Mouse (Mus musculus): Measurements from ENCODE around the gene Zfp653.

The Zfp653 gene

DNA sequence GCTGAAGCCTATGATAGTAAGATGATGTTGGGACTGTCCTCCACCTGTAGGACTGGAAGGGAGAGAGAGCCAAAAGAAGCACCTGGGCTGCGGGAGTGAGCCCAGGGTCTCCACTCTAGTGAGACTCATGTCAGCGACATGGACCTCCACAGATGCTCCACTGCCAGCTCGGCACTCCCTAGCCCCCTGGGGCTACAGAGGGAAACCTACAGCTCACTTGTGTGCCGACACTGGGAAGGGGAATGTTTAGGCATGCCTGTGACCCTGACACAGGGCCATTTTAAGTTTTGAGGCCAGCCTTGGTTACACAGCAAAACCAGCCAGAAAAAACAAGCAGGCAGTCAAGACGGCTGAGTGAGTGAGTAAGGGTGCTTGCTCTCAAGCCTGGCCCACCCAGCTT, 4.0 kb downstream of the Zfp653 start:
- no peak for DNase-seq

DNA sequence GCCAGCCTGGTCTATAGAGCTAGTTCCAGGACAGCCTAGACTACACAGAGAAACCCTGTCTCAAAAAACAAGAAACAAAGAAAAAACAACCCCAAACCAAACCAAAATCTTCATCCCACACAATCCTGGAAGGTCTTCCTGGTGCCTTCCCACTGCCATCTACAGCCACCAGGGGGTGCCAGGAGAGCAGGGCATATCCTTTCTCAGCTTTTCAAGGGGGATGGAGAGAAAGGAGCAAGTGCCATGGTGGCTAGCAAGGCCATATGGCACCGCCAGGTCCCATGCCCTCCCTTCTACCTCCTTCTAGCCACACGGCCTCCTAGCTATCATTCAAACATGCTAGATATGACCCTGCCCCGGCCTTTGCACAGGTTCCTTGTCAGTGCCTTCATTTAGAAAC, 4.7 kb downstream of the Zfp653 start:
- DNase-seq, result peak; percentile 63 to 74

DNA sequence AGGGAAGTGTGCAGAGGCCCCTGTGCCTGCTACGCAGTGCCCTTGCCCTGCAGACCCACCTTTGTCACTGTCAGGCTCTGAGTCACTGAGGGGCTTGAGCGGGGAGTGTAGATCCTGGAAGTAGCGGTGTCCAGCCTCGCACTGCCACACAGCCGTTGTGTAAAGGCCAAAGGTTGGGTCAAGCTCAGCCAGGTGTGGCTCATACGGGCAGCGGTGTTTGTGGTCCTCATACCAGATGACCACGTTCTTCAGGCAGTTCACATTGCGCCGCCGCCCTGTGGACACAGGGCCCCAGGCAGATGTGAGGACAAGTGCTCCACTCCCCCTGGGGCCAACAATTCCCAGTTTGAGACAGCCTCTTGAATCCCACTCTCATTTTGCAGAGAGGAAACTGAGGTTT, 5.5 kb downstream of the Zfp653 start:
- DNase-seq, result no peak

DNA sequence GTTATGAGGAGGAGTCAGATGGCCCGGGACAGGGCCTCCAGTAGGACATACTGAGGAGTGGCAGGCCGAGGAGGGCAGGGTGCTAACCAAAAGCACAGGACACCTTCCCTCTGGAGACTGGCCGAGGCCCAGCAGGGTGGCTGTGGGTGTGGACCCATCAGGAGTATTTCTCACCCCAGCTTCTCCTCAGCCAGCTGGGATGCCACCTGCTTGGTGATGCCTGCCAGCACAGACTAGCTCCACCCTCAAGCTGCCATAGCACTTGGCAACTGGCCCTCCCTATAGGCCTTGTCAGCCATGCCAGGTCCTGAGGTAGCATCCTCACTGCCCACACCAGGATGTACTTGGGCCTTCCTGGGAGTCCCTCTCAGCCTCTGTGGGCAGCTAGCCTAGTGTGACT, 6.8 kb downstream of the Zfp653 start:
- peak; percentile 93 to 95 for DNase-seq

DNA sequence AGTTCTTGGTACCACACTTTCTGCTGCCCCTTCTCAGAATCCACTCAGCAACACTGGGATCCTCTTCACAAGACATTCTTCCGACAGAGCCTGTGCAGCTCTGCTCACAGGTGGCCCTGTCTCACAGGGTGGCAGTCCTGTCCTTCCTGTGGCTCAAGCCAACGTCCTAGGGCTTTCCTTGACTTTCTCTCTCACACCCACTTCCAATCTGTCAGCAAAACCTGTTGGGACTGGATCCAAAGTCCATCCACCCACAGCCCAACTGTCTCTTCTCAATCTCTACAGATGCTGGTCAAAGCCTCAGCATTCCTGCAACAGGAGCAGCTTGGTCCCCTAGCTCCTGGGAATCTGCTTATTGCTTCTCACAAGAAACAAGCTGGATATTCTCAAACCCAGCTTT, 9.8 kb downstream of the Zfp653 start:
- peak; percentile 66 to 69 for DNase-seq

DNA sequence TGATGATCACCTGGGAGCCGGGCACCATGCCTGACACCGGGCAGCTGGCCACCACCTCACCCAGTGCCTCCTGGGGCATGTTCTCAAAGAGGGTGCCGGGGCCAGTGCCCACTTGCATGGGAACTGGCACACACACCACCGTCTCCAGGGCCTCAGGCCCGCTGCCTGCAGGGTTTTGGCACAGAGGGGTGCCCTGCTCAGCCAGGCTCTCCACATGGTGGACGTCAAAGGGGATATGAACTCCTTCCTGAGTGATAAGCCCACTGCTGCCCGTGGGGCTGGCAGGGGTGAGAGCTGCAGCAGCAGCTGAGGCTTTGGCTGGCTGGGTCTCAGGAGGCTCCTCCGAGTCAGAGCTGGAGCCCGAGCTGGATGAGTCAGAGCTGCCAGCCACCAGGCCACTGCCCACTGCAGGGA, 13.2 kb downstream of the Zfp653 start:
- peak; percentile 66 to 68 for DNase-seq

DNA sequence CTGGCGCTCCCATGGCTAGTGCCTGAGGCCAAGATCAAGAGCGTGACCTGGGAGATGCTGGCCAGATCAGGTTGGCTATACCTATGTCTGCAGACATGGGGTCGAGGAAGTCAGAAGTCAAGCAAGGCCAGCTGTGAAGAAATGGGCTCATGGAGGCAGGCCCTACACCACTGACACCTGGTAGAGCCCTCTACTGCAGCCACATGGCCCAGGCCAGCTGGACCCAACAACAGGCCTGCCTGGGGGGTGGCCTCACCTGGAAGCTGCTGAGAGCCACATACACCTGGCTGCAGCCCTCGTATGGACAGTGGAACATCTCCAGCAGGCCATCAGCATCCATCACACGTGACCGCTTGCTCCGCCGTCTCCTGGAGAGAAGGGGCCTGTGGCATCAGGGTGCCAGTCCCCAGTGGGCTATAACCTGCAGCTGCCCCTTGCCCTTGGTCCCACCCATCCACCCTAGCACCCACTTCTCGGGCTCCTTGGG, 14.1 kb downstream of the Zfp653 start:
- DNase-seq, result no peak

DNA sequence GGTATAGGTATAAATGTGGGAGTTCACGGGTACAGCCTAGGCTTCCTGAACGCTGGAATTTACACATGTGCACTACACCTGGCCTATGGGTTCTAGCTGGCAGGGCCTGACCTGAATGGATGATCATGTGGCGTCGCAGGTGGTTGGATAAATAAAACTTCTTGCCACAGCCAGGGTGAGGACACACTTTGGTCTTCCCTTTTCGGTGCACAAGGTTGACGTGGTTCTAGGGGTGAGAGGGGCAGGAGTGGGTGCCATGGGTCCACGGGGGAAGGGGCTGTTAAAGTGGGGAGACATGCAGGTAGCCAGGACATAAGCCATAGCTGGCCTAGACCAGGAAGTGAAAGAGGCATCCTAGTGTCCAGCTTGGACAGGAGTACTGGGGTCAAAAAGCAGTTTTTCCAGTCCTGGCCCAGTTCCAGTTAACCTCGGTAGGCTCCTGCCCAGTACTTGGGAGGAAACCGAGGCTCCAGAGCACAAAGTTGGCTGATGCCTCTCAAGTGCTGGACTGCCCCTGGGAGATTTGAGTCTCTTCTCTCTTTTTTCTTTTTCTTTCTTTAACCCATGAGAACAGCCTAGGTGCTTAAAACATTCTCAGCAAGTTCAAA, 14.8 kb downstream of the Zfp653 start:
- DNase-seq, result no peak

DNA sequence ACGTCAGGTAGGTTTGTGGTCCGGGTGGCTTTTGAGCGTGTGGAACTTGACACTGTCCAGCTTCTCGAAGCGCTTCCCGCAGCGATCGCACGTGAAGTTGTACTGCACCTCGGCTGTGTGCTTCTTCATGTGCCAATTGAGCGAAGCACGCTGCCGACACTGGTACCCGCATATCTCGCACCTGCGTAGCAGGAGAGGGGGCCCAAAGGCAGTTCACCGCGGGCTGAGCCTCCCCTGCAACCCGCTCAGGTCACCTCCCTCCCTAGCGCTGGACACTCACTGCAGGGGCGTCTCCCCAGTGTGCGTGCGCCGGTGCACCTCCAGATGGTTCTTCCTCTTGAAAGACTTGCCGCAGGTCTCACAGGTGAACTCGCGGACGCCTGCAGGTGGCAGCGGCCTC, 15.5 kb downstream of the Zfp653 start:
- DNase-seq, result peak in 1 of 2 experiments; percentile 29

DNA sequence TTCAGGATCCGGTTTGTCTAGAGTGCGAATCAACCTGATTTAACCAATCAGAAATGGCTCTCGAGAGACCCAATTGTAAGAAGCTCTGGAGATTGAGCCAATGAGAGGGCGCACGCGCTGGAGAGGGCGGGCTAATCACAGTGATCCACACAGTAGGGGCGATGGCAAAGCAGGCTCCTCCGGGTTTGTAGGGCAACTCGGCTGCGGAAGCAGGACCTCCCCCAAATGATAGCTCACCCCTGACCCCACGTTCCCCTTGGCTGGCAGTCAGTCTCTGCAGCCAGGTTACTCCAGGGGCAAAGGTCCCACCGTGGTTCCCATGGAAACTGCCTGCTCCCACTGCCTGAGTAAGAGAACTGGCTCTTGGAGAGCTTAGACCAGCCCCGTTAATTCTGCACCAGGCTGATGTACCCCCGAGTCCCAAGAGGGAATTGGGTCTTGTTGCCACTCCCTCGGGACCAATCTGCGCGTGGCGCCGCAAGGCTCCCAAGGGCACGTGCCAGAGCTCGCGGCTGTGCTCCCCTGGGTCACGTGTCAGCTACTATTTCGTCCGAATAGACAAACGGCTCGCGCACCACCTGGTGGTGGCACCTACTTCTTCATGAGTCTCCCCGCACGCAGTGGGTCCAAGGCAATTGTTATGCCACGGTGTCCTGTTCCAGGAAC, 16.6 kb downstream of the Zfp653 start:
- peak; percentile 81 to 84 for DNase-seq

DNA sequence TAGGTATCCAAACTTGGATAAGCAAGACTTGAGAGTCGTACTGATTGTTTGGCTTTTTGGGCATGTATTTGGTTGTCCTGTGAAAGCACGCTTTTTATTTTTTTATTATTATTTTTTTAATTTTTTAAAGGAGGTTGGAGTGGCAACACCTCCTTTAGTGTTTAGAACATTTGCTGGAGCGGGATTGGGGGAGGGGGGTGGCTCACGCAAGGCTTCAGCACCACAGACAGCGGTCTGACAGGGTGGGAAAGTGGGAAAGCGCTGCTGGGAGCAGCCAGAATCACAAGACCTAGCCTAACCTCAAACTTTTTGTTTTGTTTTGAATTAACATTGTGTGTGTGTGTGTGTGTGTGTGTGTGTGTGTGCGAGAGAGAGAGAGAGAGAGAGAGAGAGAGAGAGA, 17.5 kb downstream of the Zfp653 start:
- DNase-seq, result no peak

DNA sequence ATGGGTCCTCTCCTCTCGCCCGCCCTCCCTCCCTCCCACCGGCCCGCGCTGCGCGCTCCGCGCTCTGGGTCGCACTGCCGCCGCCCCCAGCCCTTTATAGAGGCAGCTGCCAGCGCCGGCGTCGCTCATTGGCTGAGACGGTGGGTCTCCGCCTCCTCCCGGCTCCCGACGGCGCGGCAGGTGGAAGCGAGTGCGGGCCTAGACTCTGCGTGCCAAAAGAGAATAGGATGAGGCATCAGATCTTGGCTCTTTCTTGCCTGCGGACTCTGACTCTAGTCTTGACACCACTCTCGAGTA, 19.3 kb downstream of the Zfp653 start, which contains the start of gene Elavl3:
Elavl3 (minus strand) TSS at position 66 of the 297 bp plus-strand sequence.
- peak; percentile 88 to 92 for DNase-seq

DNA sequence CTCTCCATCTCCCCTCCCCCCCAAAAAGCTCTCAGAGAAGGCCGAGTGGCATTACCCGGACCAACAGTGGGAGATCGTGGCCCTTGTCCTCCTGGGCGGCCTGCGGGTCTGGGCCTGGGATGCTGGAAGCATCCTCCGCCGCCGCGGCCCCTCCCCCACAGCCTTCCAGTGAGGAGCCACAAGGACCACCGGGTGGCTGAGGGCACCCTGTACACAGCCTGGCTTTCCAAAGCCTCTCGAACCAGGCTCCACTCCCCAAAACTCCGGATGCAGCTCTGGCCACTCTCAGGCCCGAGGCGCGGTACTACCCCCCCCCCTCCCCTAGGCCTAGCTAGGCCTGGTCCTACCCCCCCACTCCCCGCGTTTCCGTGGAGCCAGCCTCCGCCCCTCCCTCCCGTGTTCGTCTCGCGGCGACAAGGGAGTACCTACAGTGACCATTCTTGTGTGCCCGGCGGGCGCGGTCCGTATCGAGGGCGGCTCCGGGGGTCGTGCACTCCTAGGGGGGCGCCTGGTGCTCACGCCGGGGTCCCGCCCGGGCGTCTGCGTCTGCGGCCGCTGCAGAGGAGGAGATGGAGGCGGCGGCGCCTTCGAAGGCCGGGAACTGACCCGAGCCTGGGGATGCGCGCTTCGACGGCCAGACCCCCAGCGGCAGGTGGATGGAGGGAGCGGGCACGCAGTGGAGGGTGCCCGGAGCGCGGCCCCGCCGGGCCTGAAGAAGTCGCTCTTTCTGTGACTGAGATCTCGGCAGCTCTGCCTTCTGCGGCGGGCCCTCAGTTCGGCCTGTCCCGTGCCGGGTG, 19.8 kb downstream of the Zfp653 start:
- DNase-seq, result peak; percentile 53 to 62

DNA sequence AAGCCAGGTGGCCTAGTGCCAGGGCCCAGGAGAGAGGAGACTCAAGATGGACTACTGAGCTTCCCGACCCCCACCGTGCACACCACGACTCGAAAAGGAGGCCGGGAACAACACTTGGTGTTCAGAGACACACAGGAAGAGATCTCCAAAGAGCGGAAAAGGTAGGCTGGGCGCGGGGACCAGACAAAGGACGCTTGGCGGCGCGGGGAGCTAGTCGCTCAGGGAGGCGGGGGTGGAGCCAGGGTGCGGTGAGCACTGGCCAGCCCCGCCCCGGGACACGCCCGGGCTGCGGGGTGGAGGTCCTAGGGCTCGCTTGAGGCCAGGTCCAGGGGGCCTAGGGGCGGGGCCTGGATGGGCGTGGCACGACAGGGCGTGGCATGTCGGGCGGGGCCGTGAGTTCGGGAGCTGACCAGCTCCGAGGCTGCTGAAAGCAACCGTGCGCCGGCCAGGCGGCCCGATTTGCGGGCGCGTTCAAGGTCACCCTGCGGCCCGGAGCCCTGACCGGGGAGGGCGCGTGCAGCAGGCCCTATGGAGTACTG, 20.8 kb downstream of the Zfp653 start:
- DNase-seq, result peak; percentile 77 to 86

DNA sequence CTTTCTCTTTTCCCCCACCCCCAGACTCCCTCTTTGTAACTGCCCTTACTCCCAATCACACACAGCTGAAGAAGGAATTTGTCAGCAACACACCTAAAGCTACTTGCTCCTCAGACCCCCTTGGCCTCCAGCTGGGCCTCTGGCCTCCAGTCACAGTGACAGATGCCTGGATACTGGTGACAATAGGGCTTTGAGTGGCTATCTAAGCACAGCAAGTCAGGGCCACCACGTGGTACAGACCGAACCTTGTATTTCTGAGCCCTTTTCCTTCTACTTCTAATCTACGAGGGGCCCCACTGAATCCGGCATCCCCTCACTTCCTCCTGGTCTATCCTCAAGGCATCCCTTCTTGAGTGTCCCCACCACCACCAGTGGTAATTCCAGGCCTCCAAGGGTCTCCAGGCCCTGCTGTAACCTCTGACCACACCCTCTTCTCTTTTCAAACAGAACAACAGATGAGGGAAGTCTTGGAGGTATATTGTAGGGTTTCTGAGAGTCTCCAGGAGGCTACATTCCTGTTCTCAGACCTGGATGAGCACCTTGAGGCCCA, 21.4 kb downstream of the Zfp653 start:
- peak; percentile 35 to 39 for DNase-seq

DNA sequence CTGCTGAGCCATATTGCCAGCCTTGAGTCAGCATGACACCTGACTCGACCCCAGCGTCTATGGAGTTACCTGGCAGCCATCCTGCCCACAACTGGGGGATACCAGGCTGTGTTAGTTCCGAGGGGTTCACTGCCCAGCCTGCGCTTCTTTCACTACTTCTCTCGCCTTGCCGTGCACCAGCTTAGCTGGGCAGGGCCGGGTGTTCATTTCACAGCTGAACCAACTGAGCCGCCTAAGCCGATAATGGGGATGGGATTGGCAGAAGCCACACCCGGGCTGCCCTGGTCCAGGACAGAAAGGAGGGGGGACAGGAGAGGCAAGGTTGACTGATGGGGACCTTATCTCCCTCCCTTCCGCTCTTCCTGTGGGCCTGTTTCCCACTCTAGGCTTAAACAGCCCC, 21.9 kb downstream of the Zfp653 start:
- DNase-seq, result peak; percentile 25 to 30

DNA sequence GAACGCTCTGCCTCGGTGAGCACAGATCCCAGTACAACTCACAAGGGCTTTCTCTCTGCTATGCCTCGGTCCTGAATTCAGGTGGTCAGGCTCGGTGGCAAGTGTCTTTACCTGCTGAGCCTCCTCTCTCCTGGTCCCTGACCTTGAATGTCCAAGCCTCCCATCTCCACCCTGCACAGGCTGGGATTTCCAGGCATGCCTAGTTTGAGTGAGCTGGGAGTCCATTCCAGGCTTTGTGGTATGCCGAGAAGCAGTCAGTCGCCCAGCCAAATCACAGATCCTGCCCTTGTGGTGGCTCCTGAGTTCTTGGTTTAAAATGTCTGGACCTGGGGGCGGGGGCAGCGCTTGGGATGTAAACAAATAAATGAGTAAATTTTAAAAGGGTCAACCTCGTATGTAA, 23.8 kb downstream of the Zfp653 start:
- peak; percentile 46 to 49 for DNase-seq

DNA sequence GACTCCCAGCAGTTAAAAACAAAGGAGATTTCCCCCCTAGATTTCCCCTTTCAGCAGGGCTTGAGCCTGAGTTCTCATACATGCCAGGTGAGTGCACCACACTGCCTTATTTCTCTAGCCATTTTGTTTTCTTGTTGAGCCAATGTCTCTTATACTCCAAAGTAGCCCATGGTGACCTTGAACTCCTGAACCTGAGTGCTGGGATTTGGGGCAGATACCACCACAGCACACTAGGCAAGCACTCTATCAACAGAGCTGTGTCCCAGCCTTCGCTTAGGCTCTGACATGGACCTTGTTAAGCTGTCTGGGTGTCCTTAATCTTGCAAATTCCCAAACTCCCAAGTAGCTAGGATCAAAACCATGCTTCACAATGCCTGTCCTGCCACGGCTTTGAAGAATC, 29.3 kb downstream of the Zfp653 start:
- DNase-seq, result no peak

DNA sequence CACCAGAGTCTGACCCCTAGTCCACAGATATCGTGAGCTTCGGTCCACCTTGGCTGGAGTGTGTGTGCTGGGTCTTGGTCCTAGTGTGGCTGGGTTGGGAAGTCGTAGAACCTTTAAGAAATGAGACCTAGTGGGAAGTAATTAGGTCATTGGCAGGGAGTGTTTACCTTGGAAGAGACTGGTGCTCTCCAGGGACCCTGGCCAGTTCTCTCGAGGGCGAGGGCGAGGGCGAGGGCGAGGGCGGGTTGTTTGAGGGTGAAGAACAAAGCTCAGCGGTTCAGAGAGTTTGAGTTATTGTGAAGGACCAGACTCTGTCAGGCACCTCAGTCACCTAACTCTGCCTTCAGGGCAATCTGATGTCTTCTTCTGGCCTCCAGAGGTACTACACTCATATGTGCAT, 33.4 kb downstream of the Zfp653 start:
- no peak for DNase-seq

DNA sequence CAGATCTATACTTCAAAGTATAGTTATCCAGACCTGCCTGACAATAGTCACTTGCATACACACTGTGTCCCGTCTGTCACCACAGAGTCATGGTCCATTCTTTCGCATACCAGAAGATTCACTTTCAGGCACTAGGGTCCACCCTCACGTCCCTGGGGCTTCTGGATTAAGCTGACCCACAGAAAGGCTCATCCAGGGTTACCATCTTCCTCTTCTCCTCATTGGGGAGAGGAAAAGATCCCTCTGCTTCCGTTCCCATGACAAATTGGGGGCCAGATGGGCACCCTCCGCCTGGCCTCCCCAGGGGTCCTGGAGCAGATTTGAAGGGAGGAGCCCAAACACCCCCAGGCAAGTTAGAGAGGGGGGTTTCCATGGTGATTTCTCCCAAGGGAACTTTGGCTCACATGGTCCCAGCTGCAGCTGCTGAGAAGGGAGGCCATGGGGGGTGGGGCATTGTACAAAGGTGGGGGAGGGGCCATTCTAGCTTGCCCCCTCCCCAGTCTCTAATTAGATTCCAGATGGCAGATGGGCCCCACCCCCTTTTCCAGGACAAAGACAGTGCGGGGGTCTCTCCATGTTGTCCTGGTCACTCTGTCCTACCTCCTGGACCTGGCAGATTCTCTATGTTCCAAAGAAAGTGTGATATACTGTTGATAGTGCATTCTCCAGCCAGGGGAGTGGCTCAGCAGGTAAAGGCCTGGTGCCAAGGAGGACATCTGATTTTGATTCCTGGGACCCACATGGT, 35.7 kb downstream of the Zfp653 start:
- DNase-seq, result peak; percentile 37 to 39

DNA sequence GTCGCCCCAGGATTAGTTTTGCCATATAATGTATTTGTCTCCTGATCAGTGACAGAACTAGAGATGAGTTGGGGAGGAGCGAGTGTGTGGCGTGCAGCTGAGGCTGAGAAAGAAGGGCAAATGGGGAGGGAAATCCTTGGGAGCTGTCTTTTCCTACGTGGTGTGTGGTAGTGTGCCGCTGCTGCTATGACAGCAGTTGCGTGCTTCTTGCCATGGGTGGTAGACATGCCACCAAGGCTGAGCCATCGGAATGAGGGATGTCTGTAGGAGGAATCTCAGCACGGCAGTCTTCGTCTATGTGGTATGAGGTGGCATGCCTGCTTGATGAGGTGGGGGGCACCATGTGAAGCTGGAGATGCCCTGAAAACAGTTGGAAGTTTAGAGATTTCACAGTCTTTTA, 40.8 kb downstream of the Zfp653 start:
- DNase-seq, result no peak

DNA sequence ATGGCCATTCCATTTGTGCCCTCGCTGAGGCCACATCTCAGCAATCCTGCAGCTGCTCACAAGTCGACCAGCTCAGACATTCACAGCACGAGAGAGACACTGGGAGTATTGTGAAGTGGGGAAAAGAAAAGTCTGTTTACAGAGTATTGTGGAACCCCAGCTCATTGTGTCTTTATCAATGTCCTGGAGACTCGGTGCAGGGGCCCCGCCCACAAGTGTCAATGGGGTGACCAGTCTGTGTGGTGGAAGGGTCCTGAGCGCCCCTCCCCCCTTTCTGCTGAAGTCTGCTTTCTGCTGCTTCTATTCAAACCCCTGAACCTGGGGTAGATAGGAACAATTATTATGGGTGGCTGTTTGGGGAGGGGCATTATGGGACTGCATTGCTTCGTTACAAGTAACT, 42.7 kb downstream of the Zfp653 start:
- no peak for DNase-seq

DNA sequence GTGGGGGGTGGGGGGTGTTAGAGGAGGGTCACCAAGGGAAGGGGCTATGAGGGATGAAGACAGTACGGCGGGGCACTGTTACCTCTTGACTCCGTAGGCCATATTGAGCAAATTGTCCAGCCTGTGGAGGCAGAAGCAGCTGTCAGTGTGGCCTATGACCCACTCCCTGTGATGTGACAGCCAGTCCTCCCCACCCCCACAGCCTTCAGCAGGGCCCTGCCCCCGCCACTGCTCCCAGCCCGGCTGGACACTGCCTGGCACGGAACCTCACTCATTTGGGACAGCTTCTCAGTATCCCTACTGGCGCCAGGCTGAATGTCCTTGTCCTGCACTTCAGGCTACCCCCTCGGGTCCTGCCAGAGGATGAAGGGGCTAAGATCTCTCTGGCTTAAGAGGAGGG, 46.6 kb downstream of the Zfp653 start:
- peak in 1 of 2 experiments; percentile 35 for DNase-seq

All from cerebellum, postnatal 36 days (tissue).